Mouse (Mus musculus) lung, adult 2 months (tissue): ENCODE results near the gene Mthfd1l.

Experiments used
- CTCF ChIP-seq: fragments of 200-500 bp; IDR thresholded peaks from 2 replicates; pipeline ENCODE4 v1.5.1; 2011; ENCODE audit warnings: mild to moderate bottlenecking, low read length, control low read depth; ENCODE audit not compliant: insufficient read depth
- POLR2A ChIP-seq: fragments of 200-500 bp; IDR thresholded peaks from 2 replicates; pipeline ENCODE4 v1.6.1; 2011; ENCODE audit warnings: low read depth, mild to moderate bottlenecking, control low read depth, low read length, borderline replicate concordance; ENCODE audit errors: extremely low read depth

DNA sequence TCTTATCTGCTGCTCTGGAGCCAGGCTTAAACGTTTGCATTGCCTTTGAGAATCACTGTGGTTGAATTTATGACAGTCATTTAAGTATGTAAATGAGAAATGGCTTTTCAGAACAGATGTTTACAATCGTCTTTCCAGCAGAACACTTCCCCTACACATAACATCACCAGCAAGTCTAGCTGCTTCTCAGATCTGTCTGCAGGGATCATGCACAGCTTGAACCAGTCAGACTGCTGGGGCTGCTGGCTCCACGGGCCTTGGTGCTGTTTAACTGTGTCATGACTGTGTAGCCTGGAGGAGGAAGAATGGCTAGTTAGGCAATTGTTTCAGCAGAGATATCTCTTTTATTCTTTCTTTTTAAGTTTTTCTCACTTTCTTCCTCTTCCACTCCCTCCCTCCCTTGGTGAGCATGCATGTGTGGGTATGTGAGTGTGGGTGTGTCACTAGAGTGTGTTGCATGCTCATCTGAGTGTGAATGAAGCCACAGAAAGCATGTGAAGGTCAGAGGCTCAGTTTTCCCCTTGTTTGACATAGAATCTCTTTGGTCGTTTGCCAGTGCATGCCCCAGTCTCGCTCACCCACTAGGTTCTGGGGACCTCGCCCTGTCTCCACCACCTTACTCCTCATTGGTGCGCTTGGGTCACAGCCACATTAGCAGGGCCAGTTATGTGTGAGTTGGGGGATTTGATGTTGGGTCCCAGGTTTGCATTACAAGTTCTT lies 33.5 kb downstream of the Mthfd1l start:
- no peak for TF ChIP-seq POLR2A
- no peak for TF ChIP-seq CTCF
